Comparison of ENCODE assay signal across 10 mouse cellular contexts in the genomic region with DNA sequence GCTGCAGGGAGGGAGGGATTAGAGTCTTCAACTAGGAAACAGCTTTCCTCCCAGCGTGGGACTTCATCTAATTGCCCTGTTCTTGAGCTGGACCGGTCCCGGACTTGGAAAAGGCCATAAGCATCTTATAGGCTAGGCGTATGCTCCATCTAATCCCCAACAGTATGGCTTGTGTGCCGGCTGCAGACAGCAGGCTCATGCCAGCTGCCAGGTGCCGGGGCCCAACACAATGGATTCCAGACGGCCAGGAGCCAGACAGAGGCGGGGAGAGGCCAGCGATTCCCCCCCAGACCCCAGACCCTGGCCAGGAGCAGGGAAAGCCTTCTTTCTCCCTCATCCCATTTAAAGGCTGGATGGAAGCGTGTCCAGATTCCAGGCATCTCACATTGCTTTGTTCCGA.
A peak's percentile ranks its signal among the peaks of the same experiment; 100 is the strongest.
DNase-seq lines count a peak whose midpoint lies in the region; ATAC-seq lines count a peak whose summit lies in the region.
"Had no signal": no experiment of that assay in that cellular context is flagged by ENCODE, and none has a peak within 500 bp of the region (broad histone marks: within the 10 kb centered on the region; RNA-seq: fewer than 3 reads in every experiment).

No protein-coding gene starts in this region.

- no peak overlapping the region for H3K9ac ChIP-seq in embryonic facial prominence, embryonic 13.5 days
- H3K9ac ChIP-seq in hindbrain, embryonic 16.5 days (ENCODE audit: low read depth, low read length): no peak overlapping the region
- no peak overlapping the region for H3K9ac ChIP-seq in neural tube, embryonic 12.5 days
- H3K9ac ChIP-seq in kidney, embryonic 16.5 days (replicated peaks; ENCODE audit: low read length): no peak overlapping the region
- H3K9ac ChIP-seq: liver, embryonic 15.5 days had no signal

- ATAC-seq in embryonic facial prominence, embryonic 13.5 days (ENCODE audit: insufficient number of reproducible peaks, insufficient read depth, low FRiP score, low TSS enrichment, low read depth): no peak
- ATAC-seq in hindbrain, embryonic 16.5 days: peak; percentile 95
- no peak; the same call in 1 of the 2 replicates for ATAC-seq in neural tube, embryonic 12.5 days (ENCODE audit: low FRiP score, low read depth)
- ATAC-seq in kidney, embryonic 16.5 days (ENCODE audit: low FRiP score, low TSS enrichment): no peak
- ATAC-seq: intestine, postnatal 0 days had no signal

- no peak overlapping the region for H3K4me2 ChIP-seq in embryonic facial prominence, embryonic 13.5 days
- H3K4me2 ChIP-seq in hindbrain, embryonic 16.5 days (ENCODE audit: low read length): no peak overlapping the region
- 0 out of 2 replicates have a peak overlapping the region, but pooled peaks have one; percentile 4 for H3K4me2 ChIP-seq in neural tube, embryonic 12.5 days (replicated peaks)
- H3K4me2 ChIP-seq in kidney, embryonic 16.5 days (replicated peaks; ENCODE audit: low read depth, low read length): no peak overlapping the region
- H3K4me2 ChIP-seq: liver, embryonic 15.5 days had no signal

- no peaks in the 10 kb centered on the region for H3K9me3 ChIP-seq in embryonic facial prominence, embryonic 13.5 days
- H3K9me3 ChIP-seq in hindbrain, embryonic 16.5 days (ENCODE audit: control insufficient read depth, low read length): no peaks in the 10 kb centered on the region
- no peaks in the 10 kb centered on the region for H3K9me3 ChIP-seq in neural tube, embryonic 12.5 days
- no peaks in the 10 kb centered on the region for H3K9me3 ChIP-seq in kidney, embryonic 16.5 days (ENCODE audit: low read length)
- H3K9me3 ChIP-seq: liver, embryonic 15.5 days had no signal

- H3K4me3 ChIP-seq in embryonic facial prominence, embryonic 13.5 days: no peak overlapping the region
- H3K4me3 ChIP-seq in hindbrain, embryonic 16.5 days (ENCODE audit: low read length): no peak overlapping the region
- no peak overlapping the region for H3K4me3 ChIP-seq in neural tube, embryonic 12.5 days
- no peak overlapping the region for H3K4me3 ChIP-seq in kidney, embryonic 16.5 days (ENCODE audit: low read length)
- H3K4me3 ChIP-seq: liver, embryonic 15.5 days had no signal

- no peaks in the 10 kb centered on the region for H3K27me3 ChIP-seq in embryonic facial prominence, embryonic 13.5 days
- H3K27me3 ChIP-seq in hindbrain, embryonic 16.5 days (replicated peaks; ENCODE audit: control insufficient read depth, insufficient read depth, low read length): no peaks in the 10 kb centered on the region
- no peaks in the 10 kb centered on the region for H3K27me3 ChIP-seq in neural tube, embryonic 12.5 days (replicated peaks)
- H3K27me3 ChIP-seq in kidney, embryonic 16.5 days (ENCODE audit: insufficient read depth, low read length): no peaks in the 10 kb centered on the region
- H3K27me3 ChIP-seq: liver, embryonic 15.5 days had no signal

- H3K36me3 ChIP-seq in embryonic facial prominence, embryonic 13.5 days: no peaks in the 10 kb centered on the region
- no peaks in the 10 kb centered on the region for H3K36me3 ChIP-seq in hindbrain, embryonic 16.5 days (ENCODE audit: control insufficient read depth, insufficient read depth, low read length)
- no peaks in the 10 kb centered on the region for H3K36me3 ChIP-seq in neural tube, embryonic 12.5 days
- H3K36me3 ChIP-seq in kidney, embryonic 16.5 days (ENCODE audit: insufficient read depth, low read length): no peaks in the 10 kb centered on the region
- H3K36me3 ChIP-seq: liver, embryonic 15.5 days had no signal

- peak overlapping the region; percentile 51; the same call in 1 of the 2 replicates for H3K27ac ChIP-seq in embryonic facial prominence, embryonic 13.5 days
- H3K27ac ChIP-seq in hindbrain, embryonic 16.5 days (ENCODE audit: low read depth, low read length): peak overlapping the region; percentile 49; the same call in 1 of the 2 replicates
- H3K27ac ChIP-seq in neural tube, embryonic 12.5 days: no peak overlapping the region
- H3K27ac ChIP-seq in kidney, embryonic 16.5 days (ENCODE audit: low read length): no peak overlapping the region
- H3K27ac ChIP-seq: liver, embryonic 15.5 days had no signal

- peak; percentile 21 for DNase-seq in embryo, embryonic 10.5 days (ENCODE audit: low spot score)
- DNase-seq in embryo, embryonic 9.5 days (ENCODE audit: extremely low spot score): no peak
- DNase-seq in thymus, postnatal 4 days: no peak
- no peak for DNase-seq in kidney, postnatal 14 days

- H3K4me1 ChIP-seq in embryonic facial prominence, embryonic 13.5 days: peaks cover 8% of the 10 kb centered on the region
- H3K4me1 ChIP-seq in hindbrain, embryonic 16.5 days (ENCODE audit: control insufficient read depth, insufficient read depth, low read depth, low read length): no peaks in the 10 kb centered on the region; the same call in 1 of the 2 replicates
- 0 out of 2 replicates have a peak, but pooled peaks cover 5% of the 10 kb centered on the region for H3K4me1 ChIP-seq in neural tube, embryonic 12.5 days
- peaks cover 12% of the 10 kb centered on the region; the same call in 1 of the 2 replicates for H3K4me1 ChIP-seq in kidney, embryonic 16.5 days (ENCODE audit: insufficient read depth, low read length)
- H3K4me1 ChIP-seq: liver, embryonic 15.5 days had no signal

- WGBS in embryonic facial prominence, embryonic 13.5 days: 31% methylated on average over 11 of the region's 11 CpGs
- 24% methylated on average over 11 of the region's 11 CpGs for WGBS in hindbrain, embryonic 16.5 days
- 38% methylated on average over 11 of the region's 11 CpGs for WGBS in neural tube, embryonic 12.5 days
- WGBS in kidney, embryonic 16.5 days: 52% methylated on average over 11 of the region's 11 CpGs

Comparison
In these comparisons a context has a peak if more than half of its experiments do, and no peak if none do; other contexts are left out.
1. H3K27ac ChIP-seq: peak in embryonic facial prominence, embryonic 13.5 days (single experiment) and hindbrain, embryonic 16.5 days (single experiment); none in neural tube, embryonic 12.5 days (single experiment) and kidney, embryonic 16.5 days (single experiment).